Mouse (Mus musculus) embryonic facial prominence, embryonic 15.5 days (tissue): Measurements from ENCODE around the gene Arl4c. TPM values are rescaled to one million over a fixed set of nuclear protein-coding genes. Genes with fewer than 3 reads are reported as not detected.

Experiments used
- polyA plus RNA-seq: library from polyadenylated mRNA; unstranded; fragments of >200 nt; fragmentation: Nextera tagmentation; extraction: Ambion mirVana; gene quantifications from 2 replicates; pipeline ENCODE4 v1.2.1, GENCODE M21; 2015

Arl4c gene
- polyA plus RNA-seq, 1 experiment from 2014 or later = 11.2 TPM

Other genes starting within 250 kb of the Arl4c start
- gene Glrp1, start 192.2 kb downstream of the Arl4c start, polyA plus RNA-seq = 0.08 and 0.13 TPM in 2 replicates